Mouse (Mus musculus) spleen, postnatal 10 days (tissue): ENCODE results near the gene Ofd1.

Source experiments
- DNase-seq, 2 experiments: peaks; one replicate each; pipeline ENCODE4 v3.0.0; 2021 to 2022; ENCODE audit warnings: low spot score in 2 of 2

The Ofd1 gene

GRCm38 (mm10) chrX:166440616-166441063 lies at the start of gene Ofd1:
TSS of gene Ofd1 (minus strand) at chrX:166440704.
- peak; percentile 76 to 89 for DNase-seq

- peak; percentile 80 to 95 for DNase-seq
These were observed 39.0 kb upstream of the Ofd1 start, which contains the start of gene Rab9 for GRCm38 (mm10) chrX:166479365-166479983. TSS of gene Rab9 (minus strand) at chrX:166479867.

GRCm38 (mm10) chrX:166478631-166479364 lies 38.3 kb upstream of the Ofd1 start:
- no peak for DNase-seq

GRCm38 (mm10) chrX:166477393-166477792 lies 36.9 kb upstream of the Ofd1 start:
- DNase-seq, result no peak

GRCm38 (mm10) chrX:166472612-166473011 lies 32.1 kb upstream of the Ofd1 start:
- no peak for DNase-seq

- DNase-seq, result peak in 1 of 2 experiments; percentile 17
These were observed 27.8 kb upstream of the Ofd1 start for GRCm38 (mm10) chrX:166468321-166468720.

GRCm38 (mm10) chrX:166455525-166455924 lies 15.0 kb upstream of the Ofd1 start:
- no peak for DNase-seq

- no peak for DNase-seq
These were observed 13.8 kb upstream of the Ofd1 start for GRCm38 (mm10) chrX:166454331-166454730.

GRCm38 (mm10) chrX:166453532-166453931 lies 13.0 kb upstream of the Ofd1 start:
- no peak for DNase-seq

- no peak for DNase-seq
These were observed 4.0 kb upstream of the Ofd1 start for GRCm38 (mm10) chrX:166444552-166444951.

GRCm38 (mm10) chrX:166440036-166440615 lies 378 bp downstream of the Ofd1 start, which contains the start of gene Trappc2:
TSS of gene Trappc2 (plus strand) at chrX:166440574.
- DNase-seq, result no peak

- no peak for DNase-seq
These were observed 5.7 kb downstream of the Ofd1 start for GRCm38 (mm10) chrX:166434812-166435211.

- peak in 1 of 2 experiments; percentile 35 for DNase-seq
These were observed 24.3 kb downstream of the Ofd1 start for GRCm38 (mm10) chrX:166416196-166416595.

- DNase-seq, result no peak
These were observed 32.6 kb downstream of the Ofd1 start for GRCm38 (mm10) chrX:166407865-166408264.

GRCm38 (mm10) chrX:166393753-166394152 lies 46.8 kb downstream of the Ofd1 start:
- peak in 1 of 2 experiments; percentile 13 for DNase-seq

GRCm38 (mm10) chrX:166386656-166387055 lies 53.8 kb downstream of the Ofd1 start:
- no peak for DNase-seq

- no peak for DNase-seq
These were observed 55.6 kb downstream of the Ofd1 start for GRCm38 (mm10) chrX:166384935-166385334.

GRCm38 (mm10) chrX:166383606-166384005 lies 56.9 kb downstream of the Ofd1 start:
- no peak for DNase-seq

- no peak for DNase-seq
These were observed 61.9 kb downstream of the Ofd1 start for GRCm38 (mm10) chrX:166378652-166379051.

- no peak for DNase-seq
These were observed 63.7 kb downstream of the Ofd1 start for GRCm38 (mm10) chrX:166376681-166377328.

GRCm38 (mm10) chrX:166365458-166366213 lies 74.9 kb downstream of the Ofd1 start:
- DNase-seq, result no peak
